Mouse (Mus musculus) spleen, adult 2 months (tissue): ENCODE results near the gene Atg7.

Source experiments
- CTCF ChIP-seq: fragments of 200-500 bp; IDR thresholded peaks from 2 replicates; pipeline ENCODE4 v1.5.1; 2011; ENCODE audit warnings: mild to moderate bottlenecking, inconsistent platforms; ENCODE audit not compliant: insufficient read depth, insufficient read length, insufficient replicate concordance; ENCODE audit errors: extremely low read depth
- POLR2A ChIP-seq: fragments of 200-500 bp; IDR thresholded peaks from 2 replicates; pipeline ENCODE4 v1.6.1; 2011; ENCODE audit warnings: low read depth, low read length, inconsistent platforms

- TF ChIP-seq CTCF (peak; percentile 12; the same call in 1 of the 2 replicates), POLR2A (no peak)
Observed at GRCm38 (mm10) chr6:114700704-114701103, 57.8 kb downstream of the Atg7 start.
